Mouse (Mus musculus) skeletal muscle tissue, adult 2 months (tissue): ENCODE results near the gene Bloc1s1.

Experiments used
- DNase-seq: peaks from one replicate; pipeline ENCODE4 v3.0.0-alpha.2; 2012; ENCODE audit warnings: low read depth, low spot score

The Bloc1s1 gene

GRCm38 (mm10) chr10:128923935-128924334 is at the start of gene Bloc1s1:
Gene Bloc1s1 (minus strand): TSS chr10:128924035.
- DNase-seq, result no peak

DNA sequence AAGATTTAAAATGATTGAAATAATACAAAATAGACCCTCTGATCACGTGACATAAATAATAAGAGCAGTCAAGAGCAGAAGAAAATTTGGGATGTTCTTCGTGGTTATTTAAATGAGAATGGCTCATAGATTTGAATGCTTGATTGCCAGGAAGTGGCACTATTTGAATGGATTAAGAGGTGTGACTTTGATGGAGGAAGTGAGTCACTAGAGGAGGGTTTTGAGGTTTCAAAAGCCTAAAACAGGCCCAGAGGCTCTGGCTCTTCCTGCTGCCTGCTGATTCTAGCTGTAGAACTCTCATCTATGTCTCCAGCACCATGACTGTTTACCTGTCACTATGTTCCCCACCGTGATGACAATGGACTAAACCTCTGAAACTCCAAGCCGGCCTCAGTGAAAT is 49.0 kb upstream of the Bloc1s1 start:
- no peak for DNase-seq

DNA sequence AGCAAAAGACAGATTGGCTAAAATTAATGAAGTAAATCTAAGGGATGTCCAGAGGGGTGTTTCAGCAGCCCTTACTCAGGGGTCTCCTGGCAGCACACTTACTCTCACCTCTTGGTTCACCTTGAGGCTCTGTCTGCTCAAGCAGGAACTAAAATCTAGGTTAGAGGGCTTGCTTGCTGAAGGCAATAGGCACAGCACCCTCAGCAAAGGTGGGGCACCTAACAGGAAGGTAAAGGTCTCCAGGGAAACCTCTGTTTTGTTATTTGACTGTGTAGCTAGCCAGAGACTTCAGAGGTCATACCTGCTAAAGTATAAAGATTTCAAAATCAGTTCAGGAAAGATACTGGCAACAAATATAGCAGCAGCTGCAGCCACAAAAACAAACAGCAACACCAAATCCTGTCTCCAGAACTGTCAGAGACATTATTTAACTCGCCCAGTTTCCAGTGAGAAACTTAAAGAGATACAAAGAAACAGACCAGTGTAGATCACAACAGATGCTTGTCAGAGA is 47.0 kb upstream of the Bloc1s1 start:
- no peak for DNase-seq

DNA sequence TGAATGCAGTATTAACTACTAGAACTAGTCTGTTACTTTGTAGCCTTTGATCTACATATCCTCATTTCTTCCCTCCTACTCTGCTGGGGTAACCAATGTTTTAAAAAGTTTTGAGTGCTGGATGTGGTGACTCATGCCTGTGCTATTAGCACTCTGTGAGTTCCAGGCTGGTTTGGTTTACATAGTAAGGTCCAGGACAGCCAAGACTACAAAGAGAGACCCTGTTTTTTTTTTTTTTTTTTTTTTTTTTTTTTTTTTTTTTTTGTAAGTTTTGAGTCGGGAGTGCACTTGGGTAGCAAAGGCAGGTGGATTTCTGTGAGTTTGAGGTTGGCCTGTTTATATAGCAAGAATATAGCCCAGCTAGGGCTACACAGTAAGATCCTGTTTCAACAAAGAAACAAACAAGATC is 44.5 kb upstream of the Bloc1s1 start:
- no peak for DNase-seq

- no peak for DNase-seq
These were observed 42.0 kb upstream of the Bloc1s1 start for GRCm38 (mm10) chr10:128965871-128966270.

DNA sequence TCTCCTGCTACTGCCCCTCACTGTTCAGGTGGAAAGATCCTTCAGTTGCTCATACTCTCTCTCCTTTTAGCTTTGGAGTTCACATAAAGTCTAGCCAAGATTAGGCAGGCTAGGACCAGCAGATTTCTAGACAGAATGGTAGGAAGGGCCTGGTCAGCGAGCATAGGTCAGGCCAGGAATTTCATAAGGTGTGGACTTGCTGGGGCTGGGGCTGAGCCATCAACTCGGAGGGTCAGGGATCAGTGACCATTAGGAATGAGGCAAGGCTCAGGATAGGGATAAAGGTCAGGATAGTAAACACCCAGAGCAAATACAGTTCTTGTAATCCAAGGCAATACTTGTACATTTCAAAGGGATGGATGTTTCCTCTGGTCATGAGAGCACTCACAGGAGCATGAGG is 41.1 kb upstream of the Bloc1s1 start:
- no peak for DNase-seq

GRCm38 (mm10) chr10:128960590-128961584 is 37.1 kb upstream of the Bloc1s1 start, which contains the start of gene Mettl7b:
Gene Mettl7b (minus strand): TSS chr10:128960988.
- no peak for DNase-seq

DNA sequence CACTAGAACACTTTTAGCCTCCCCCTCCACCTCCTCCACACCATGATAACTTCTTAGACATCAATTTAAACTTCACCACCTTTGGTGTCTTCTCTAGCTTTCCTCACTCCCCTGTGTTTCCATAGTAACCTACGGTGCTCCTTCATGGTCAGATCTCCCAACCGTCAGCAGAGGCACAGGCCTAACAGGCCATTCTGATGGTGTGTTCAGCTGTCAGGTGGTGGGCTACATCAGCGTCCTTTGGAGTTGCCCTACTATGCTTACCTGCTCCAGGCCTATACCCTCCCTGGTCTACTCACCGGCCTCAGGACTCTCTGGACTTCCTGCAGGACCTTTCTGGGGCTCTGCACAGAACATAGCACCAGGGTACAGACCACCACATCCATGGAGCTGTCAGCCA is 36.3 kb upstream of the Bloc1s1 start:
- DNase-seq, result no peak

DNA sequence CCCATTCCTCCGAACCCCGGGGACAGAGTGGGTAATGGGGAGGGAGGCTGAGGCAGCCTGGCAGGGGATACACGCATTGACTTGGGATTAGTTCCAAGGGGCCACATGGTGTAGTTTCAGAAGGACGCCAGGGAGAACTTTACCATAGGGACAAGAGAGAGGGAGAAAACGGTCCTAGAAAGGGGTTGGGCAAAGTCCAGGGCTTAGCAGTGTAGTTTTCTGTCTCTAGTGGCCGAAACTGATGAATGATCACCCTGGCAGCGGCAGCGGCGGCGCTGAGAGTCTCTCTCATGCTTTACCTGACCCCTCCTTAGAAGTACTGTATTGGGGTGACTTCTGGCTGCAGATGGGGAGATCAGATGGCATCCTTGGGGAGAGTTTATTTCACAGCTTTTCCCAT is 34.5 kb upstream of the Bloc1s1 start:
- DNase-seq, result no peak

DNA sequence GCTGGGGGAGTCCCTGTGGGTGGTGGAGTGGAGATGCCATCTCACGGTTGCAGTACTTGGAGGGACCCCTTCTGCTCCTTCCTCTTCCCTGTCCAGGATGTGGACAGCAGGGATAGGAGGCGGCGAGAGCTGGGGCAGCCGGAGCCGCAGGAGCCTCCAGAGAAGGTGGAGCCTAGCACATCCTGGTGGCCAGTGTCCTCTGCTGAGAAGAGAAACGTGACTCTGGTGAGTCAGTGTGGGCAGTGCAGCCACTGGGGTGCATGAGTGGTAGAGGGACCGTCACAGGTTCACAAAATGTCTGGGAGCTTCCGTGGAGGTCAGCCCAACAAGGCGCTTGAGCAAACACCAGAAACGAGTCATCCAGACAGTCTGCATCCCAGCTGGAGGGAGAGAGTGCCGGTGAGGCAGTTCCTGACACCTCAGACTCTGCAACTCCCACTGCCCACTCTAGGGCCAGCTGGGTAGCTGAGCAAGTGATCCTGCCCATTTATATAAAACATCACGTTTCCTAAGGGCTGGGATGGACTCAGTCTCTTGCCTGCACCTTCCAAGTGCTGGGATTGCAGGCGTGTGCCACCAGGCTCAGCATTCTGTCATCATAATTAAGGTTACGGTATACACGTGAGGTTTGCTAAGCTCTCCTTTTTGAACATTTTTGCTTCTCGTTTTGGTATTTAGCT is 26.5 kb upstream of the Bloc1s1 start:
- DNase-seq, result no peak

DNA sequence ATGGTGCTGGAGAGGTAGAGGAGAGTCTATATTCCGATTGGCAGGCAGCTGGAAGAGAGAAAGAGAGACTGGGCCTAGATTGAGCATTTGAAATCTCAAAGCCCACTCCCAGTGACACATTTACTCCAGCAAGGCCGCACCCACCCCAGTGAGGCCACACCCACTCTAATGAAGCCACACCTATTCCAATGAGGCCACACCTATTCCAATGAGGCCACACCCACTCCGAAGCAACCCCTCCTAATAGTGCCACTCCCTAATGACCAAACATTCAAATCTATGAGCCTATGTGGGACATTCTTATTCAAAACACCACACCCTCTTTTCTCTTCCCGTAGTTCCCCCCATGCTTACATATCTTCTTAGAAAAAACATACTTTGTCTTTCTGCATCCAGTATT is 23.7 kb upstream of the Bloc1s1 start:
- no peak for DNase-seq

GRCm38 (mm10) chr10:128945675-128946074 is 21.8 kb upstream of the Bloc1s1 start:
- peak; percentile 72 for DNase-seq

DNA sequence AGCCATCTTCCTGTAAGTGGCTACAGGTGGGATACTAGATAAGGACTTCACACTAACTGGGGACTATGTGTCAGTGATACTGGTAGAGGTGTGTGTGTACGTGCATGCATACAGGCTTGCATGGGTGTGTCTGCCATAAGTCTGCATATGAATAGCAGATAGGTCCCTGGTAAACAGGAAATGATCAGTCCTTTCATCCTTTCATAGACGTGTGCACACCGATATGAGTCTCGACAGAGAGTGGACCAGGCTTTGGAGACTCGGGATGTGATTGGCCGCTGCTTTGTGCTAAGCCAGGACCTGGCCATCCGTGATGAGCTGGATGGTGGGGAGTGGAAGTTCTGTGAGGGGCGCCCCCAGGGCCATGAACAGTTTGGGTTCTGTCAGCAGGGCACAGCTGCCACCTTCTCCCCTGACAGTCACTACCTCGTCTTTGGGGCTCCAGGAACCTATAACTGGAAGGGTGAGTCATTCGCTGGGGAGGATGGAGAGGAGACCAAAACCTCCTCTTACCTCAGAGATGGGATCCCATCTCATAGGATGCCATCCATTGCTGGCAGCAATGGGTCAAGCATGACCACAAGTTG is 16.7 kb upstream of the Bloc1s1 start:
- no peak for DNase-seq

DNA sequence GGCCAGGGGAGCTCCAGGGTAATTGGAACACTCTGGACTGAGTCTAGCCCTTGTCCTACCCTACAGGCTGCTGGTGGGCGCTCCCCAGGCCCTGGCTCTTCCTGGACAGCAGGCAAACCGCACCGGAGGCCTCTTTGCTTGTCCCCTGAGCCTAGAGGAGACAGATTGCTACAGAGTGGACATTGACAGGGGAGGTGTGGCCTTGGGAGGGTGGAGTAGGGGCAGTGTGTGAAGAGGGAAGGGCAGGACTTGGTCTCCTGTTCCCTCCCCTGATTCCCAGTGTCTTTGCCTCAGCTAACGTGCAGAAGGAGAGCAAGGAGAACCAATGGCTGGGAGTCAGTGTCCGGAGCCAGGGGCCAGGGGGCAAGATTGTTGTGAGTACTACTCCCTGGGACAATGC is 15.1 kb upstream of the Bloc1s1 start:
- peak; percentile 32 for DNase-seq

DNA sequence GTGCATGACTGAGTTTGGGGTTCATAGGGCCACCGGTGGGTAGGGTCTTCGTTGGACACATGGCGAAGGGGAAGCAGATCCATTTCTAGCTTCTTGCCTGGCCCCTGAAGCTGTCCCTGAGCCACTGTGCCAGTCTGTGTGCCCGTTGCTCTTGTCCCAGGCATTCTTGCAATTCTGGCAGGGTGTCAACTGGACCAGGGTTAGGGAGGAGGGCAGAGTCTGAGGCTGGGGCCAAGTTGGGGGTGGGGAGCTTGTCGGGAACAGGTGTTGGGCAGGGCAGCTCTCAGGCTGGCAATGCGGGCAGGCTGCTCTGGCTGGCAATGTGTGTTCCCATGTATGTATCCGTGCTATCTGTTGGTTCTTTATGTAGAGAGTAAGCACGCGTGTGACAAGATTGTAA is 14.6 kb upstream of the Bloc1s1 start:
- DNase-seq, result peak; percentile 95

- DNase-seq, result peak; percentile 52
These were observed 14.0 kb upstream of the Bloc1s1 start for GRCm38 (mm10) chr10:128937756-128938390.

DNA sequence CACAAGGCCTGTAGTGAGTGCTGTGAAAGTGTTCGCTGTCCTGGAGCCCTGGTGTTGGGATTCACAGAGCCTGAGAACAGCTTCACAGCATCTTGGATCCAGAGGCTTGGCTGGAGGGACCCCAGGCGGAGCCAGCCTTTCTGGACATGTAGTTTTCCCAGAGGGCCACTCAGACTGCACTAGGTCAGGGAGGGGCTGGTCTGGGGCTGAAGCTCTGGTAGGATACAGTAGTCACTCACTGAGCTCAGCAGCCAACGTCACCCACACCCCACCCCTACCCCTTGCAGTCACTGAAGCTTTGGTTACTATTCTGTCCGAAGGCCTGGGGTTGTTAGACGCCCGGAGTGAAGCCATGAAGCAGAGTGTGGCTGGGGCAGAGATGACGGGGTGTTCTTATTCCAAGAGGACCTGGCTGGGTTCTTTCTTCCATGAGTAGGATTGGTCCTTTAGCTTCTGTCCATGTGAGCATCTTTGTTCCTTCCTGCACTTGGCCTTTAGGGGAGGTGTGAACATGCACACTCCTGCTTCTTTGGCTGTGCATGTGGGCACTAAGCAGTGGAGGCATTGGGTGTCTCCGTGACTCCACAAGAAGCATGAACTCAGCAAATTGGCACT is 12.1 kb upstream of the Bloc1s1 start:
- peak; percentile 58 for DNase-seq

DNA sequence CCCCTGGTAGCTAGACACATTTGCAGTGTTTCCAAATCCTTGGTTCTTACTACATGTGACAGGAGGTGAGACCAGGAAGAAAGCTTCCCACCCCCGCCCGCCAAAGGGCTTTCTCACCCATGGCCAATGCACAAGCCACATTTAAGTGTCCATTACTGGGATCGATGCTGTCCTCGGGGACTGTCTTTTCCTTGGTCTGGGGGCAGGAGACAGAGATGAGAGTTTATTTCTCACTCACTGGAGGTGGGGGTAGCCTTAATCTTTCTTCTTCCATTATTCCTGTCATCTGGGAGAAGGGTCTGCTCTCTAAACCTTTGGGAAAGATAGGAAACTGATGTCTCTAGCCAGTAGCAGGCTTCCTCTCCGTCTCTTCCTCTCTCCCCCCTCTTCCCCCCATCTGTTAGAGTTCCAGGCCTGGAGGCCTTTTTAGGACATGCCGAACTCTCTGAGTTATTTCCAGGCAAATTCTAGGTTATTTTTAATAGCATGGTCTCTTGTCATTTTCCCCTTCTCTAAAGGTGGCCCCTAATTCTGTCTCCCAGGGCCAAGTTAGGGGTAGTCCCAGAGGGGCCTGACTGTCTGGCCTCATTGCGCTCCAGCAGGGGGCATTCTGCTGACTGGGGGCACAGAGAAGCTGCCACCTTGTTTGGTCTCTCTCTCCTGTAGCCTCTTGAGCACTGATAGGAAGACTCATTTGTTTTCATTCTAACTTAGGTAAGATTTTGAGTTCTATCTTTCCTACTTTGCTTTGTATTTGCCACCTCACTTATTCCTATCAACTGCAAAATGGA is 11.4 kb upstream of the Bloc1s1 start:
- DNase-seq, result no peak

GRCm38 (mm10) chr10:128933976-128934721 is 10.3 kb upstream of the Bloc1s1 start:
- no peak for DNase-seq

- DNase-seq, result no peak
These were observed 9.7 kb upstream of the Bloc1s1 start, which contains the start of gene Itga7 for GRCm38 (mm10) chr10:128933574-128933973. Gene Itga7 (plus strand): TSS chr10:128933818.
